Mouse (Mus musculus): ENCODE measurements at regions not wholly inside any gene's neighbourhood (a gene's known extent, or its start where the extent isn't known, plus 50 kb on each side); places are given as distances from the start of the nearest gene placed in this dataset.

DNA sequence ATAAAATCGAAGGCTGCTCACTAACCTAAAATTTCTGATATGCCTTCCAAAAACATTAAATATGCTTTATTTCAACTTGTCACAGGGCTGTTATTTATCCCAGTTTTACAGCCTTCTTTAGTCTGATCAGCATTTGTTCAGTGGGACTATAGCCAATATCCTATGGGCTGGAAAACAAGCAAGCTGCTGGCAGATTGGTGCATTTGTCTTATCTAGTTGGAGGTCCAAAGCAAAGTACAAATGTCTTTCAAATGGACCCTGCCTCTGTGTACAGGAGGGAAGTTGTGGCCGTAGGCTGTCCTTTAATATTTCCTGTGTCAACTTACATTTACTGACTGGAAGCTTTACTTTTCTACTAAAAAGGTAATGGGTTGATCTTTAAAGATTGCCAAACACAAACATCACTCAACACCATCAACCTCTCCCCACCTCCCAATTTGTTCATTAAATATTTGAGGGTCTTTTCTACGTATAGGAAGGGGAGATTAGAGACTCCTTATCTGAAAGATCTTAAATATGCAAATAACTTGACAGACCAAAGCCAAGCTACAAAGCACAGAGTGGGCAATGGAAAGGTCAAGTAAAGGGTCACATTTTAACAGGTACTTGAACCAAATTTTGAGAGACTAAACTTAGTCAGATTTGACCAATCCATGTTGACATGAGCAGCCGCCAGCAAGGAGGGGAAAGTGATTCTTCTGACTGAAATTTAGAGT, 233.4 kb downstream of the Gm11232 start:
- Histone ChIP-seq H3K4me1 (ENCODE audit: control insufficient read depth, insufficient read depth, low read length) (no peaks in the 10 kb centered on the region), H3K27ac (ENCODE audit: insufficient read depth, low read length) (no peak overlapping the region), H3K4me3 (ENCODE audit: insufficient read depth, low read length) (no peak overlapping the region)
- TF ChIP-seq POLR2A (IDR thresholded peaks at IDR 0.05; ENCODE audit: extremely low read depth, insufficient read depth, low read length) (no peak), CTCF (IDR thresholded peaks at IDR 0.05; ENCODE audit: extremely low read depth, insufficient read depth, low read length) (no peak)

DNA sequence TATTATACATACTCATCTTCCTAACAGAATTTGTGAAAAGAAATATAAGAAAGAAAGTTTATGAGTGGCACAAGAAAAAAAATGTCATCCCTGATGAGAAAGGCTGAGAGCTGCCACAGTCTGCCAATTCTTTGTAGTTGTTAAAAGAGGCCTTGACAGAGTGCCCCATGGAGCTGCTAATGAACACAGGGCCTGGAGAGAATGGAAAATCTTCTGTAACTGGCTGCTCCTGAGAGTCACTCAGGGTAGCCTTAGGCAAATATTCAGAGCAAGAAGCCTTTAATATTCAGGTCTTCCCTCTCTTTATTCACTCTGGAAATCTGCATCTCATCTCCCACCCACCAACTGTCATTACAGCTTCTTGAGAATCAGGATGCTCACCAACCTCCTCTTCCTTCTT, 237.0 kb downstream of the Gm11232 start:
- Histone ChIP-seq H3K4me3 (ENCODE audit: insufficient read depth, low read length) (no peak overlapping the region), H3K27ac (ENCODE audit: insufficient read depth, low read length) (no peak overlapping the region), H3K4me1 (ENCODE audit: control insufficient read depth, insufficient read depth, low read length) (no peaks in the 10 kb centered on the region)
- TF ChIP-seq CTCF (IDR thresholded peaks at IDR 0.05; ENCODE audit: extremely low read depth, insufficient read depth, low read length) (no peak), POLR2A (IDR thresholded peaks at IDR 0.05; ENCODE audit: extremely low read depth, insufficient read depth, low read length) (no peak)

DNA sequence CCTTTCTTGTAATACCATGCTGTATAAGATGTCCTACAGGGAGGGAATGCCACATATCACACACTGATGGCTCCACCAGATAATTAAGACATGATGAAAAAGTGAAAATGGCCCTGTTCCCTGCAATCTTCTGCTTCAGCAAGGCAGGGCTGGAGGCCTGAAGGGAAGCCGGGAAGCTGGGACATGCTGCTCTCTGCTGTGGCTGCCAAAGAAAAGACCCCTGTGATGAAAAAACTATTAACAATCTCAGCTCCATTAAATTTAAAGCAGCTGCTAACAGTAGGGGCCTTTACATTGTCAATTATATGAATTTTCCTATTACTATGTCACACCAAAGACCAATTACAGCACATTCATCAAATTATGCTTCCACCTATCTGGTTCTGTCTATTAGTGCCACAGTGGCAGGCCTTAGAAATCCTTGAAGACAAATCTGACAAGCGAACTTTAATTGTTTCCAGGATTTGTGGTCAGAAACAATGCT, 239.8 kb downstream of the Gm11232 start:
- H3K4me1 ChIP-seq (ENCODE audit: control insufficient read depth, insufficient read depth, low read length), result no peaks in the 10 kb centered on the region
- TF ChIP-seq CTCF (IDR thresholded peaks at IDR 0.05; ENCODE audit: extremely low read depth, insufficient read depth, low read length) (no peak), POLR2A (IDR thresholded peaks at IDR 0.05; ENCODE audit: extremely low read depth, insufficient read depth, low read length) (no peak)
- H3K27ac ChIP-seq (ENCODE audit: insufficient read depth, low read length), result no peak overlapping the region
- H3K4me3 ChIP-seq (ENCODE audit: insufficient read depth, low read length), result no peak overlapping the region

DNA sequence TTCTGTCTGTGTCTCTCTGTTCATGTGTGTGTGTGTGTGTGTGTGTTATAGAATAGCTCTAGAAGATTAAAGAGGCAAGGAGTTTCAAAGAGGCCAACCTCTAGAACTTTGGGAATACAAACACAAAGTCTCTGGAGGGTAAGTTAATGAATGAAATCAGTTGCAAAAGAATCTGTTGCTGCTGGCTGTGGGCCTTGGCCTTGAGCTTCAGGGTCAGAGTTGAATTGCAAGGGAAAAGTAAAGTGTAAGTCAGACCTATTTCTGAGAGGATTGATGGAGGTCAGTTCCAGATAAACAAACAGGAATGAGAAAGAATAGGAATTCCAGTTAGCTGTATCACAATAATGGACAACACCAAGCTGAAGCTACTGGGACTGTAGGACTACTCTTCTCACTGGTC, 250.9 kb downstream of the Gm11232 start:
- no peak for TF ChIP-seq CTCF (IDR thresholded peaks at IDR 0.05; ENCODE audit: extremely low read depth, insufficient read depth, low read length)
- TF ChIP-seq POLR2A (IDR thresholded peaks at IDR 0.05; ENCODE audit: extremely low read depth, insufficient read depth, low read length), result no peak
- Histone ChIP-seq H3K4me3 (ENCODE audit: insufficient read depth, low read length) (no peak overlapping the region), H3K4me1 (ENCODE audit: control insufficient read depth, insufficient read depth, low read length) (no peaks in the 10 kb centered on the region), H3K27ac (ENCODE audit: insufficient read depth, low read length) (no peak overlapping the region)

DNA sequence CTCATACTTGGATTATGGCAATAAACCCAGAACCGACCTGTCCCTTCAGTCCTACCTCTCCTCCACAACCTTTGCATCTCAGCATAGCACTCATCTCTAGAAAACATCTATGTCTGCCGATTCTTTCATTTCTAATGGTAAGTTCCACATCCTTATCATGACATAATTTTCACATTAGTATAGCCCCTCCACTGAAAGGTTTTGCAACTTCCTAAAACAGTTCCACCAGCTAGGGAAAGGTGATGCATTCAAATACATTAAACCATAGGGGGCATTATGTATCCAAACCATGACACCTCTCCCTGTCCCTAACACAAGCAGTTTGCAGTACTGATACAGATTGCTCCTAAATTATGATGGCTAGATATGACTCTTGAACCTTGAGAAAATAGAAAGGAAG, 268.0 kb downstream of the Gm11232 start:
- TF ChIP-seq CTCF (IDR thresholded peaks at IDR 0.05; ENCODE audit: extremely low read depth, insufficient read depth, low read length) (no peak), POLR2A (IDR thresholded peaks at IDR 0.05; ENCODE audit: extremely low read depth, insufficient read depth, low read length) (no peak)
- H3K4me3 ChIP-seq (ENCODE audit: insufficient read depth, low read length), result no peak overlapping the region
- no peaks in the 10 kb centered on the region for H3K4me1 ChIP-seq (ENCODE audit: control insufficient read depth, insufficient read depth, low read length)
- H3K27ac ChIP-seq (ENCODE audit: insufficient read depth, low read length), result no peak overlapping the region

DNA sequence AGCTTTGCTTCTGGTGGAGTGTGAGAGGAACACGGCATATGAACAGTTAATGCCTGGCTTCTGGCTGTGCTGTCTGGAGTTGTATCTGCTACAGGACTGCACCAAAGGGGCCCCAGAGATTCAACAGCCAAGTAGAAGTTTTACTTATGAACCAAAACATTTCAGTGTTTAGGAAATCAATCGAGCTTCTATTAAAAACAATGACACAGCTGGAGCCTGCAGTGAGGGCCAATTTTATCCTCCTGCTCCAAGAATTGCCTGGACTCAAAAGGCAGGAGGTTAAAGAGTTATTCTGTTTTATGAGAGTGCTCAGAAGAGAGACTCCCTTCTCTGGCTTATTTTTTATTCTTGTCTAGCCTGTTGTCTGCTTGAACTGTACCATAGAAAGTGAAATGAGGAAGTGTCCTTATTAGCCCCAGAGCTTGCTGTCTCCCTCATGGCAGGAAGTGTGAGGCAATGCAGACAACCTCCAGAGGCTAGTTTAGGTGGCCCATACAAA, 269.1 kb downstream of the Gm11232 start:
- no peaks in the 10 kb centered on the region for H3K4me1 ChIP-seq (ENCODE audit: control insufficient read depth, insufficient read depth, low read length)
- no peak for TF ChIP-seq POLR2A (IDR thresholded peaks at IDR 0.05; ENCODE audit: extremely low read depth, insufficient read depth, low read length)
- TF ChIP-seq CTCF (IDR thresholded peaks at IDR 0.05; ENCODE audit: extremely low read depth, insufficient read depth, low read length), result no peak
- no peak overlapping the region; the same call in 1 of the 2 replicates for H3K27ac ChIP-seq (ENCODE audit: insufficient read depth, low read length)
- H3K4me3 ChIP-seq (ENCODE audit: insufficient read depth, low read length), result no peak overlapping the region

DNA sequence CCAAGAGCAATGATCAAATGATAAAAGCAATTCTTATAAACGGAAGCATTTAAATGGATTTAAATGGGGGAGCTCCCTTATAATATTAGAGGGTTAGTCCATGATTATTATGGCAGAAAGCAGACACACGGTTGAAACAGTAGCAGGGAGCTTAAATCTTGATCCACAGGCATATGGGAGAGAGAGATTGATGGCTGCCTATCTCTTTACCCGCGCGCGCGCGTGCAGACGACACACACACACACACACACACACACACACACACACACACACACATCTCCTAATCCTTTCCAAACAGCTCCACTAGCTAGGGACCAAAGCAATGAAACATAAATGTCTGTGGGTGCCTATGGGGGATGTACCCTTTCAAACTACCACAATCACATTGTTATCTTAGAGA, 269.7 kb downstream of the Gm11232 start:
- no peak overlapping the region for H3K27ac ChIP-seq (ENCODE audit: insufficient read depth, low read length)
- TF ChIP-seq CTCF (IDR thresholded peaks at IDR 0.05; ENCODE audit: extremely low read depth, insufficient read depth, low read length) (no peak), POLR2A (IDR thresholded peaks at IDR 0.05; ENCODE audit: extremely low read depth, insufficient read depth, low read length) (no peak)
- no peak overlapping the region for H3K4me3 ChIP-seq (ENCODE audit: insufficient read depth, low read length)
- no peaks in the 10 kb centered on the region for H3K4me1 ChIP-seq (ENCODE audit: control insufficient read depth, insufficient read depth, low read length)

DNA sequence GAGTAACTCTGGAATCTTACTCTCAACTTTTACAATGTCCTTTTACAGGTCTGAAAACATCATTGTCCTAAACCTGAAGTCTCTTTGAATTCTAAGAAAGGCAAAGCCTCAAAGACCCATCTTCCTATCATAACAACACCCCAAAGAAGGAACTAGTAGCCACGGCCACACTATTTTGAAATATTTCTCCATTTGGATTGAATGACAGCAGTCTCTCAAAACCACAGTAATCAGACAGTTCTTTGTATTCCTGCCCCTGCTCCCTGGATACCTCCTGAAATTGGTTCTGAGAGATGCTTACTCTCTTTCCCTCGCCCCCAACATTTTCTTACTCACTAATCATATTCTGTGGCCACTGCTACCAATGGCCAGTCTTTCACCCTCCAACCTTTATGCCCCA, 276.8 kb downstream of the Gm11232 start:
- no peaks in the 10 kb centered on the region for H3K4me1 ChIP-seq (ENCODE audit: control insufficient read depth, insufficient read depth, low read length)
- H3K27ac ChIP-seq (ENCODE audit: insufficient read depth, low read length), result no peak overlapping the region
- no peak for TF ChIP-seq POLR2A (IDR thresholded peaks at IDR 0.05; ENCODE audit: extremely low read depth, insufficient read depth, low read length)
- H3K4me3 ChIP-seq (ENCODE audit: insufficient read depth, low read length), result no peak overlapping the region

DNA sequence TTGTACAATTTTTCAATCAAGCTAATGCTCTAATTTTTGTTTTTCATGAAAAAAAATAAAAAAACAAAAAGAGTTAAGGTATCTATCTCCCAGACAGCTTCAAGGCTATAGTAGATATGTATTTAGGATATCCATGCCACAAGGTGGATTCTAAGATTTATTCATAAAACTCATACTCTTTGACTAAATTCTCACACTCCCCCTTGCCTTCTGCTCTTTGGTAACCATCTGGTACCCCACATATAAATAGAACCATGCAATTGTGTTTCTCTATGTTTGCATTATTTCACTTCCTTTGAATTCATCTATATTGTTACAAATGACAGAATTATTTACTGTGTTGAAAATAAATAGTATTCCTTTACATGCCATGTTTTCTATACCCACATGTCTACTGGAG, 287.2 kb downstream of the Gm11232 start:
- Histone ChIP-seq H3K4me1 (ENCODE audit: control insufficient read depth, insufficient read depth, low read length) (no peaks in the 10 kb centered on the region), H3K4me3 (ENCODE audit: insufficient read depth, low read length) (no peak overlapping the region), H3K27ac (ENCODE audit: insufficient read depth, low read length) (no peak overlapping the region)
- TF ChIP-seq POLR2A (IDR thresholded peaks at IDR 0.05; ENCODE audit: extremely low read depth, insufficient read depth, low read length), result no peak

DNA sequence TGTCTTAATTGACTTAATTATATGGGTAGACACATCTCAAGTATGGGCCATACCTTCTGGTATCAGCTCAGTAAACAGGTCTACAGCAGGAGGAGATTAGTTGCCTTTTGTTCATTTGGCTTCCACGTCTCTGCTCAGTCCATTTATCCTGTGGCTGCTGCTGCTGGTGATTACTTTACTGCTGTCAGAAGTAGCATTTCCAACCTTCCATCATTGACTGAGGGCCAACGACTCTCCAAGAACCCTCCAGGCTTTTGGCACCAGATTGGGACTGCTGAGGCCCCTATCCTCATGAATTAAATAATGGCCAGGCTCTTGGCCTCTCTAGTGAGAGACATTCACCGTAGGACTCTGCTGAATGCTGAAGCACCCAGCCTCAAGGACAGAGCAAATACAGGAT, 303.0 kb downstream of the Gm11232 start:
- TF ChIP-seq CTCF (IDR thresholded peaks at IDR 0.05; ENCODE audit: extremely low read depth, insufficient read depth, low read length) (no peak), POLR2A (IDR thresholded peaks at IDR 0.05; ENCODE audit: extremely low read depth, insufficient read depth, low read length) (no peak)

More for the DNA sequence above, 303.0 kb downstream of the Gm11232 start:
- Histone ChIP-seq H3K4me3 (ENCODE audit: insufficient read depth, low read length) (no peak overlapping the region), H3K27ac (ENCODE audit: insufficient read depth, low read length) (no peak overlapping the region), H3K4me1 (ENCODE audit: control insufficient read depth, insufficient read depth, low read length) (no peaks in the 10 kb centered on the region)
